Mouse (Mus musculus) adrenal gland, adult 18-20 months (tissue): ENCODE data around the gene Chd4. TPM values are rescaled to one million over a fixed set of nuclear protein-coding genes. Genes with fewer than 3 reads are reported as not detected.

Source experiments
- DNase-seq, 2 experiments: peaks; one replicate each; pipeline ENCODE4 v3.0.0; 2021 to 2022; ENCODE audit warnings: low spot score in 2 of 2
- total RNA-seq, 2 experiments: library from RNA; stranded (reverse); gene quantifications; 1 replicate in 1 of 2; 2 replicates in 1 of 2; pipeline ENCODE4 v1.2.3; 2021

The Chd4 gene
- total RNA-seq, 2 experiments from 2014 or later, result 150 to 190 TPM

DNA sequence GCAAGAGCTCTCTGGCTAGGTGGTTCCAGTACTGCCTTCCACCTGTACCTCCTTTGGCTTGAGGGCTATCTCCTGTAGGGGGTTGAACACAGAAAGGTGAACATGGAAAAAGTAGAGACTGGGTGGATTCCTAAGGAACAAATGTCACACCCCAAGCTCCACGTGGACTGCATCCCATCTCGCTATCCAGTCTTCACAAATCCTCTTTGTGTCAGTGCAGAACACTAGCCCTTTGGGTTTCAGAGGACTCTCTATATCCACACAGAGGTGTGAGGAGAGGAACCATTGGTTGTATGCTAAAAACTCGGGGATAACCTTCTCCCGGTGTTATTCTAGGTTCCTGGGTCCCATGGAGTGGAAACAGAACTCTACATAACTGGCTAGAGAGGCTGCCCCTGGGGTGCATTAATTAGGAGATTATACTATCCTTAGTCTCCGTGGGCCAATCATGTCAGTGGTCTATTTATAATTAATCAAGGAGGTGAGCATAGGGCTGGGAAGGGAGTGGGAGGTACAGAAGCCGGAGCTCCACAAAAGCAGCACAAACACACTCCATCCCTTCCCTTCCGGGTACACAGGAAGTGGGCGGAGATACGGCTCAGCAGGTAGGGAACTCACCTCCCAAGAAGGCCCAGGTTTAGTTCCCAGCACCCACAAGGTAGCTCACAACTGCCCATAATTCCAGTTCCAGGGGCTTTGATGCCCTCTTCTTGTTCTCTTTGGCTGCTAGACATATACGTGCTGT lies 5.3 kb upstream of the Chd4 start:
- no peak for DNase-seq

GRCm38 (mm10) chr6:125092372-125092771 lies 3.4 kb upstream of the Chd4 start:
- no peak for DNase-seq

GRCm38 (mm10) chr6:125094843-125095242 lies 938 bp upstream of the Chd4 start:
- DNase-seq, result no peak

- no peak for DNase-seq
Observed at GRCm38 (mm10) chr6:125096279-125096596, 457 bp downstream of the Chd4 start.

DNA sequence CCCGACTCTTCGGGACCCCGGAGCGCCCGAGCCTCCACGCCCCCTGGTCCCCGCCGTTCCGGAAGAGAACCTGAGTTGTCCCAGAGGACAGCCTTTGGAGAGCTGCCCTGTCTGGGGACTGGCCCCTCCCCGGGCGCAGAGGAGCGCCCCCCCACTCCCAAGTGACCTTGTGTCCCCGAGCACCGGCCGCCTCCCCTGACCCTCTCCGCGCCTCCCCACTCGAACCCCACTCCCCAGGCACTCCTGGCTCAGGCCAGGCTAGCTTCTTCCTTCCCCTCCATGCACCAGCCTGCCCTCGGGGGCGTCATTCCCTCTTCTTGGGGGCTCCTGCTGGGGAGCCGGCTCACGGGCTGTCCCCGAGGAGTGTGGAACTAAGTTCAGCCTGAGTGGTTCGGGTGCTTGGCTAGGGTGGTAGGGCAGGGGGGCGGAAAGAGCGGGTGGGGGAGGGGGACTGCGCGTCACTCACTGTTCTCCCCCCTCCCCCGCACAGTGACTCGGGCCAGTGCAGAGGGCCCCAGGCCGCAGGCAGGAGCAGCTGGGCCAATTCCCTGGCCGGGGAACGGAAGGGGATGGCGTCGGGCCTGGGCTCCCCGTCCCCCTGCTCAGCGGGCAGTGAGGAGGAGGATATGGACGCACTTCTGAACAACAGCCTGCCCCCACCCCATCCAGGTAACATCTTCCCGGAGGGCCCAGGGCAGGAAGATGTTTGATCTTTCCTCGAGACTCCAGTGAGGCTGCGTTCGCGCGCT lies 990 bp downstream of the Chd4 start:
- DNase-seq, result peak; percentile 60 to 67

DNA sequence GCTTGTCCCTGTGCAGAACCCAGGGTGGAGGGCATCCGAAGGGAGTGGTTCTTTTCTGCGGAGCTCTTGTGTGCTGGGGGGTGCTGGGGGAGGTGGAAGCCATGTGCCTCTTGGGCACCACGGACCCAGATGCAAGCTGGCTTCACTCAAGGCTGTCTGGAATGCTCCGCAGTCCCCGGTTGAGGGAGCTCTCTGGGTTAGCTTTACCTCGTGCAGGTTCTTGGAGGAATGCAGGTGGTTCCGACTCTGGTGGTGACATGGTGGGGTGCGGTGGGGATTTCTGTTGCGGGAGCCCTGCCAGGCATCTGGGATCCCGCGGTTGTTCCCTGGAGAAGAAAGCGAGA lies 1.5 kb downstream of the Chd4 start:
- DNase-seq, result no peak

DNA sequence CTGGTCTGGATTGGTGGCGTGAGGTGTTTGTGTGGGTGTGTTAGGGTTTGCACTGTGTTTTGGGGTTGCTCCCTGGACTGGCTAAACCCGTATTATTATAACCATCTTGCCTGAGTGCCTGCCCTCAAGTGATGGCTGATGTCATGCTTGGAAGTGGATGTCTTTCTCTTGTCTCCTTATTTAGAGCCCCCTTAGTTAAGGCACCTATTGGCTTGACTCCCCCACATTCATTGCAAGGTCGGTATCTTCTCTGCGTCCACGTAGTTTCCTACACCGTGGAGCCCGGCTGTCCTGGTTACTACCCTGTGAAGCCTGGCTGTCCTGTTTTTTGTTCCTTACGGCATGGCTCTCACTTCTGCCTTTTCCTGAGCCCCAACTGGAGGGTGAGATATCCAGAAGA lies 2.2 kb downstream of the Chd4 start:
- no peak for DNase-seq

- no peak for DNase-seq
Observed at GRCm38 (mm10) chr6:125098513-125098912, 2.7 kb downstream of the Chd4 start.

- DNase-seq, result no peak
Observed at GRCm38 (mm10) chr6:125099421-125099971, 3.7 kb downstream of the Chd4 start.

DNA sequence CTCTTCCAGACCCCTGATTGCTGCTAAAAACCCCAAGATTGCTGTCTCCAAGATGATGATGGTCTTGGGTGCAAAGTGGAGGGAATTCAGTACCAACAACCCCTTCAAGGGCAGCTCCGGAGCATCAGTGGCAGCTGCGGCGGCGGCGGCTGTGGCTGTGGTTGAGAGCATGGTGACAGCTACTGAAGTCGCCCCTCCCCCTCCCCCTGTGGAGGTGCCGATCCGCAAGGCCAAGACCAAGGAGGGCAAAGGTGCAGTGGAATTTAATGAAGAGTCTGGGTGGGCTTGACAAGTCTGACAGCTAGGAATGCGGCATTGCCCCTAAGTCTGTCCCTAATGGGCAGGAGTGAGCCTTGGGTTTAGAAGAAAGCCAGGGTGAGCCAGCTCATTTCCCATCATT lies 5.7 kb downstream of the Chd4 start:
- no peak for DNase-seq

DNA sequence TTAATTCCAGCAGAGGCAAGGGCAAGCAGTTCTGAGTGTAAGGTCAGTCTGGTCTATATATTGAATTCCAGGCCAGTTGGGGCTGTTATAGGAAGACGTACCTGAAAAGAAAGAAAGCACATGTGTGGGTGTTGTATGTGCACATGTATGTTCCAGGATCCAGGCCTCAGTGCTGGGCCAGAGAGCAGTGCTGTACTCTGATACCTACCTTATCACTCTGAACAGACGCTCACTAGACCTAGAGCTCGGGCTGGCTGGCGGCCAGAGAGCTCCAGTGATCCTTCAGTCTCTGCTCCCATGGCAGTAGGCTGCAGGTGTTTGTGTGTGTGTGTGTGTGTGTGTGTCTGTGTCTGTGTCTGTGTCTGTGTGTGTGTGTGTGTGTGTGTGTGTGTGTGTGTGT lies 8.4 kb downstream of the Chd4 start:
- no peak for DNase-seq

GRCm38 (mm10) chr6:125107705-125108104 lies 11.9 kb downstream of the Chd4 start:
- DNase-seq, result no peak

DNA sequence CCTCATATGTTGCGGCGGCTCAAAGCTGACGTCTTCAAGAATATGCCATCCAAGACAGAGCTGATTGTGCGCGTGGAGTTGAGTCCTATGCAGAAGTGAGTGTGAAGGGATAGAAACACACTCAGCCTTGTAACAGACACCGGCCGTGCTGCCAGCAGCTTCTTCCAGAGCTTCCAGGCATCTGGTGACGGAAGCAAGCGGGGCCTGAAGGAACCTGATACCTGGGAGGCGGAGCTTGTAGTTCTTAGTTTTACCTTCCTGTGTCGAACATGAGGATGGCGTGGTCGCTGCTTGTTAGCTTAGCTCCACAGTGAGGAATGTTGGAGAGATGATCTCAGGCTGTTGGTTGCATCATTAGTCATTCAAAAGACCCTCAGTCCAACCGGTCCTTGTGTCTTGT lies 13.6 kb downstream of the Chd4 start:
- DNase-seq, result no peak

DNA sequence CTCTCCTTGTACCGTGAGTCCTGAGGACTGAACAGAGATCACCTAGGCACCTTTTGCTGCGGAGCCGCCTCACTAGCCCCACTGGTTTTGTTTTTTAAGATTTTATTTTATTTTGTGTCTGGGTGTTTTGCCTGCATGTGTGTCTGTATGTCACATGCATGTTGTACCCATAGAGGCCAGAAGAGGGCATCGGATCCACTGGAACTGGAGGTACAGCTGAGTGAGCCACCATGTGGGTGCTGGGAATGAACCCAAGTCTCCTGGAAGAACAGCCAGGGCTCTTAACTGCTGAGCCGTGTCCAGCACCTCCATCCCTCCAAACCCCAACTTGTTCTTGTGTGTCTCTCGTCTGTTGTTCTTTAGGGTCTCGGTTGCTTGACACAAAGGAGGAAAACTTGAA lies 15.1 kb downstream of the Chd4 start:
- DNase-seq, result peak in 1 of 2 experiments; percentile 26

DNA sequence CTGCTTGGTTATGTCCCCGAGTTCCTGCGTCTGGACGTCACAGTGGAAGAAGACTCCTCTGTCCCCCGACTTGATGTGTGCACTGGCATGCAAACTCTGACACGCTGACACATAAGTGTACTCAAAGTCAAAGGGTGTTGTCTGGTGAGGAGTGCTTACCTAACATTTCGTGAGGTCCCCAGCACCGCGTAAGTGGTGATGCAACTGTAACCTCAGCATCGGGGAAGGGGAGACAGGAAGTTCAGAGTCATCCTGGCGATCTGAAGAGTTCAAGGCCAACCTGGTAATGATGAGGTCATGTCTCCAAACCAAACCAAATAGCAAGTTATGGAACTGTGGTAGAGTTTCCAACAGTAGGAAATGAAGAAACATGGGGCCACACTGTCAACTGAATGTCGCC lies 16.8 kb downstream of the Chd4 start:
- DNase-seq, result no peak

- DNase-seq, result no peak
Observed at GRCm38 (mm10) chr6:125119387-125119786, 23.6 kb downstream of the Chd4 start.

- no peak for DNase-seq
Observed at GRCm38 (mm10) chr6:125128724-125129123, 32.9 kb downstream of the Chd4 start.

- no peak for DNase-seq
Observed at GRCm38 (mm10) chr6:125129710-125130402, 34.1 kb downstream of the Chd4 start.

- peak; percentile 79 to 85 for DNase-seq
Observed at GRCm38 (mm10) chr6:125131302-125132156, 35.7 kb downstream of the Chd4 start, which contains the start of gene Nop2. Gene Nop2, plus strand, starts transcription at chr6:125131909.

DNA sequence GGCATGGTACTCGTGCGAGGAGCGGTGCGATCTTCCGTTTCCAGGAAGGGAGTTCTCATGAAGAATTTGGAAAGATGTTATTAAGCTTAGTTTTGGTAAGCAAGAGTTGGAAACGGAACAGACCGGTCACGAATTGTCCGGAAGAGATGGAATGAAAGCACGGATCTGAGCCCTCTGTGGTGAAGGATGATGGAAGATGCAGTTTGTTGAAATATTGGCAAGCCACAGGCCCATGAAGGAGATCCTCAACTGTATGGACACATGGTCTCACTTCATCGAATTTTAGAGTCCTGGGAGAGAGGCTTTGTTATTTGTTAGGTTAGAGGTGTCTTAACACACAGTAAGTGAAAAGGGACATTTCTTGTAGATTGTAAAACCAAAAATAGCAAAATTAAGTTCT lies 36.7 kb downstream of the Chd4 start:
- no peak for DNase-seq
